27 mouse cellular contexts compared by ENCODE assay signal in genomic region chr19:40978026-40978425, GRCm38 (mm10). TPM values are rescaled to one million over a fixed set of nuclear protein-coding genes. Genes with fewer than 3 reads are reported as not detected.
DNase-seq lines count a peak whose midpoint lies in the region; ATAC-seq and TF ChIP-seq lines count a peak whose summit lies in the region.
"Had no signal": no experiment of that assay in that cellular context is flagged by ENCODE, and none has a peak within 500 bp of the region (broad histone marks: within the 10 kb centered on the region; RNA-seq: fewer than 3 reads in every experiment).

No protein-coding gene starts in this region.

- WGBS in liver, embryonic 13.5 days (ENCODE audit: insufficient replicate concordance) = 64% methylated on average over 5 of the region's 5 CpGs
- WGBS in liver, postnatal 0 days (ENCODE audit: insufficient replicate concordance) = 54% methylated on average over 5 of the region's 5 CpGs

- H3K4me3 ChIP-seq in liver, embryonic 13.5 days (replicated peaks) = no peak overlapping the region
- H3K4me3 ChIP-seq in liver, postnatal 0 days (ENCODE audit: low read depth, low read length) = no peak overlapping the region
- H3K4me3 ChIP-seq in CH12.LX (replicated peaks in 1 of 3; ENCODE audit: low read depth in 2 of 3, low read length in 2 of 3, poor library complexity in 1 of 3) = peak overlapping the region in 2 of 3 experiments; percentile 8 to 14
- H3K4me3 ChIP-seq: forebrain, embryonic 10.5 days; heart, embryonic 15.5 days; left cerebral cortex, adult 2 months; limb, embryonic 15.5 days; stomach, embryonic 15.5 days had no signal

- H3K4me2 ChIP-seq in liver, embryonic 13.5 days = no peak overlapping the region
- H3K4me2 ChIP-seq in liver, postnatal 0 days (ENCODE audit: low read depth, low read length) = no peak overlapping the region
- H3K4me2 ChIP-seq in CH12.LX (ENCODE audit: insufficient read depth, low read depth, poor library complexity, severe bottlenecking) = peak overlapping the region; percentile 81
- H3K4me2 ChIP-seq: heart, embryonic 15.5 days; hindbrain, embryonic 14.5 days; limb, embryonic 15.5 days; midbrain, embryonic 11.5 days; stomach, embryonic 15.5 days had no signal

- H3K36me3 ChIP-seq in liver, embryonic 13.5 days = no peaks in the 10 kb centered on the region
- no peaks in the 10 kb centered on the region for H3K36me3 ChIP-seq in liver, postnatal 0 days (replicated peaks; ENCODE audit: insufficient read depth, low read length)
- H3K36me3 ChIP-seq in CH12.LX (replicated peaks in 1 of 2; ENCODE audit: control insufficient read depth in 1 of 2, insufficient read depth in 1 of 2, low read length in 1 of 2) = peaks cover 11 to 51% of the 10 kb centered on the region in 2 experiments
- H3K36me3 ChIP-seq: forebrain, embryonic 10.5 days; heart, embryonic 15.5 days; limb, embryonic 15.5 days; stomach, embryonic 15.5 days had no signal

- peak overlapping the region; percentile 90 for H3K27ac ChIP-seq in liver, embryonic 13.5 days
- H3K27ac ChIP-seq in liver, postnatal 0 days (ENCODE audit: low read depth) = no peak overlapping the region
- H3K27ac ChIP-seq in CH12.LX (ENCODE audit: insufficient read depth, low read depth) = peak overlapping the region; percentile 93
- H3K27ac ChIP-seq: forebrain, embryonic 10.5 days; heart, embryonic 15.5 days; hindbrain, embryonic 14.5 days; left cerebral cortex, adult 2 months; limb, embryonic 15.5 days; macrophage; stomach, embryonic 15.5 days had no signal

- no peak for TF ChIP-seq CTCF in liver, postnatal 0 days (IDR thresholded peaks at IDR 0.05; ENCODE audit: low read depth)
- TF ChIP-seq CTCF in CH12.LX (conservative IDR thresholded peaks at IDR 0.05 in 1 of 2, IDR thresholded peaks at IDR 0.05 in 1 of 2; ENCODE audit: low read depth in 2 of 2, low read length in 2 of 2) = no peak

- H3K9ac ChIP-seq in liver, embryonic 13.5 days = peak overlapping the region; percentile 60
- H3K9ac ChIP-seq in liver, postnatal 0 days (replicated peaks) = no peak overlapping the region
- peak overlapping the region; percentile 67 for H3K9ac ChIP-seq in CH12.LX (ENCODE audit: insufficient read depth, low read depth)
- H3K9ac ChIP-seq: heart, embryonic 15.5 days; hindbrain, embryonic 14.5 days; limb, embryonic 15.5 days; stomach, embryonic 15.5 days had no signal

- TF ChIP-seq POLR2A in CH12.LX (IDR thresholded peaks at IDR 0.05; ENCODE audit: low read depth, low read length) = peak; percentile 38; the same call in 1 of the 2 replicates

- no peak for TF ChIP-seq EP300 in liver, postnatal 0 days (IDR thresholded peaks at IDR 0.05; ENCODE audit: low read depth)
- peak; percentile 78 for TF ChIP-seq EP300 in CH12.LX (IDR thresholded peaks at IDR 0.05; ENCODE audit: low read length)

- no peak for ATAC-seq in liver, embryonic 13.5 days (ENCODE audit: low read depth)
- ATAC-seq in liver, postnatal 0 days = no peak

- no peaks in the 10 kb centered on the region; the same call in 1 of the 2 replicates for H3K27me3 ChIP-seq in liver, embryonic 13.5 days
- H3K27me3 ChIP-seq in liver, postnatal 0 days (ENCODE audit: insufficient read depth, low read length) = no peaks in the 10 kb centered on the region
- H3K27me3 ChIP-seq in CH12.LX (replicated peaks) = no peaks in the 10 kb centered on the region
- H3K27me3 ChIP-seq: heart, embryonic 15.5 days; limb, embryonic 15.5 days; stomach, embryonic 15.5 days had no signal

- no peak for TF ChIP-seq RAD21 in CH12.LX (IDR thresholded peaks at IDR 0.05; ENCODE audit: low read depth, low read length)

- H3K79me2 ChIP-seq in CH12.LX (replicated peaks; ENCODE audit: control insufficient read depth, extremely low read depth, insufficient read depth, poor library complexity, severe bottlenecking) = peaks cover 98% of the 10 kb centered on the region

- DNase-seq in liver, embryonic 13.5 days = no peak
- DNase-seq in liver, postnatal 0 days = no peak
- DNase-seq in A20 (ENCODE audit: low read depth, low spot score) = peak; percentile 83
- DNase-seq in CH12.LX (ENCODE audit: extremely low read depth) = peak; percentile 86
- DNase-seq in retina, embryonic 14.5 days (ENCODE audit: low spot score) = peak; percentile 17
- DNase-seq in Muller cell, postnatal 12 days (ENCODE audit: inconsistent ontology term) = no peak
- no peak for DNase-seq in adrenal gland, adult (ENCODE audit: inconsistent age in 2 of 2, low spot score in 1 of 2)
- DNase-seq: adrenal gland, postnatal 25 days; cerebellum, adult 11 months; cerebellum, adult 9-11 months; gastrocnemius, postnatal 36 days; heart, postnatal 36 days; kidney, adult 8-10 months; kidney, postnatal 10 days; thymus, postnatal 25 days had no signal

- dilution Hi-C loops in CH12.LX (cut with MboI; ENCODE audit: extremely low pct_ligation_motif_present, extremely low pct_unique_long_range_greater_than_20kb, low sequenced_read_pairs) = no loop called here

- in situ Hi-C loops in CH12.LX (cut with MboI; ENCODE audit: low pct_ligation_motif_present, low pct_unique_long_range_greater_than_20kb, low sequenced_read_pairs) = no loop called here

- H3K4me1 ChIP-seq in liver, embryonic 13.5 days (replicated peaks) = peaks cover 29% of the 10 kb centered on the region
- H3K4me1 ChIP-seq in liver, postnatal 0 days (ENCODE audit: insufficient read depth) = peaks cover 4% of the 10 kb centered on the region; the same call in 1 of the 2 replicates
- H3K4me1 ChIP-seq in CH12.LX (ENCODE audit: control insufficient read depth in 1 of 2, insufficient read depth in 2 of 2) = peaks cover 40 to 85% of the 10 kb centered on the region in 2 experiments
- H3K4me1 ChIP-seq: forebrain, embryonic 10.5 days; heart, embryonic 15.5 days; limb, embryonic 15.5 days; stomach, embryonic 15.5 days had no signal

- no peaks in the 10 kb centered on the region for H3K9me3 ChIP-seq in liver, embryonic 13.5 days (replicated peaks)
- H3K9me3 ChIP-seq in liver, postnatal 0 days (ENCODE audit: low read length) = no peaks in the 10 kb centered on the region
- H3K9me3 ChIP-seq in CH12.LX (replicated peaks; ENCODE audit: low read length) = no peaks in the 10 kb centered on the region
- H3K9me3 ChIP-seq: forebrain, embryonic 10.5 days; heart, embryonic 15.5 days; limb, embryonic 15.5 days; stomach, embryonic 15.5 days had no signal

TF ChIP-seq in CH12.LX, 34 proteins besides CTCF, POLR2A, EP300 and RAD21 (continues in another document):
- TF ChIP-seq USF1 (IDR thresholded peaks at IDR 0.05; ENCODE audit: low read depth, low read length) = no peak
- no peak for TF ChIP-seq ZKSCAN1 (IDR thresholded peaks at IDR 0.05; ENCODE audit: borderline replicate concordance, low read depth, low read length)
- TF ChIP-seq MEF2A (IDR thresholded peaks at IDR 0.05; ENCODE audit: borderline replicate concordance, low read depth, low read length) = peak; percentile 78
- TF ChIP-seq ETS1 (conservative IDR thresholded peaks at IDR 0.05; ENCODE audit: low read depth, low read length) = peak; percentile 82
- no peak; the same call in 1 of the 2 replicates for TF ChIP-seq JUND (conservative IDR thresholded peaks at IDR 0.05; ENCODE audit: low read depth, low read length)
- no peak for TF ChIP-seq NELFE (IDR thresholded peaks at IDR 0.05; ENCODE audit: low read depth, low read length)
- TF ChIP-seq IRF4 (IDR thresholded peaks at IDR 0.05; ENCODE audit: low read depth, low read length) = peak; percentile 72; the same call in 1 of the 2 replicates
- TF ChIP-seq UBTF (IDR thresholded peaks at IDR 0.05; ENCODE audit: low read depth, low read length) = no peak
- TF ChIP-seq CHD2 (IDR thresholded peaks at IDR 0.05; ENCODE audit: low read length) = no peak
- TF ChIP-seq POLR2AphosphoS2 (IDR thresholded peaks at IDR 0.05; ENCODE audit: low read depth, low read length) = no peak
- no peak for TF ChIP-seq E2F4 (IDR thresholded peaks at IDR 0.05; ENCODE audit: insufficient replicate concordance, low read depth, low read length)
- no peak for TF ChIP-seq ZNF384 (IDR thresholded peaks at IDR 0.05; ENCODE audit: low read depth, low read length)
- TF ChIP-seq CHD1 (IDR thresholded peaks at IDR 0.05; ENCODE audit: low read depth, low read length) = no peak
- no peak for TF ChIP-seq HCFC1 (IDR thresholded peaks at IDR 0.05; ENCODE audit: low read depth, low read length)
- TF ChIP-seq BHLHE40 (IDR thresholded peaks at IDR 0.05; ENCODE audit: low read depth, low read length) = peak; percentile 91
- TF ChIP-seq MAX (IDR thresholded peaks at IDR 0.05; ENCODE audit: low read length) = peak; percentile 62
- 0 out of 2 replicates have a peak, but pooled peaks have one; percentile 40 for TF ChIP-seq MAFK (IDR thresholded peaks at IDR 0.05; ENCODE audit: insufficient replicate concordance, low read length)
- TF ChIP-seq USF2 (conservative IDR thresholded peaks at IDR 0.05; ENCODE audit: low read depth, low read length) = no peak
- TF ChIP-seq JUN (IDR thresholded peaks at IDR 0.05; ENCODE audit: insufficient read depth, low read depth, low read length) = 0 out of 2 replicates have a peak, but pooled peaks have one; percentile 6
- TF ChIP-seq KAT2A (IDR thresholded peaks at IDR 0.05; ENCODE audit: insufficient replicate concordance, low read length) = 0 out of 2 replicates have a peak, but pooled peaks have one; percentile 20
- TF ChIP-seq PAX5 (IDR thresholded peaks at IDR 0.05; ENCODE audit: low read length) = no peak
- TF ChIP-seq TCF12 (IDR thresholded peaks at IDR 0.05; ENCODE audit: low read depth, low read length) = peak; percentile 59; the same call in 1 of the 2 replicates
- no peak for TF ChIP-seq GABPA (IDR thresholded peaks at IDR 0.05; ENCODE audit: insufficient replicate concordance, low read depth, low read length)
- TF ChIP-seq MXI1 (IDR thresholded peaks at IDR 0.05; ENCODE audit: low read depth, low read length) = peak; percentile 83
- TF ChIP-seq NRF1 (IDR thresholded peaks at IDR 0.05; ENCODE audit: low read depth, low read length) = no peak
- peak; percentile 83 for TF ChIP-seq MYC (IDR thresholded peaks at IDR 0.05; ENCODE audit: low read depth, low read length)
- TF ChIP-seq TBP (conservative IDR thresholded peaks at IDR 0.05; ENCODE audit: low read depth, low read length) = no peak

RNA-seq across cellular contexts. Expression of gene Blnk, which starts 16.3 kb away (rescaled TPM):
- polyA plus RNA-seq in liver, embryonic 13.5 days (2015; fragmentation: Nextera tagmentation; extraction: Ambion mirVana) = 0.48 and 0.65 TPM in 2 replicates
- polyA plus RNA-seq in liver, postnatal 0 days (2015; fragmentation: Nextera tagmentation; extraction: Ambion mirVana) = 4.9 and 5.4 TPM in 2 replicates
- total RNA-seq in CH12.LX (2012; rRNA removed) (86.8 and 142 TPM in 2 replicates), CH12.LX (2014; rRNA removed) (101 and 108 TPM in 2 replicates)
- polyA plus RNA-seq in CH12.LX (2012; ENCODE audit: insufficient read length, low read depth) = 259 and 284 TPM in 2 replicates

RNA-seq across cellular contexts. Expression of gene Dntt, which starts 51.0 kb away (rescaled TPM):
- 0.06 and 0.07 TPM in 2 replicates for polyA plus RNA-seq in liver, embryonic 13.5 days (2015; fragmentation: Nextera tagmentation; extraction: Ambion mirVana)
- polyA plus RNA-seq in liver, postnatal 0 days (2015; fragmentation: Nextera tagmentation; extraction: Ambion mirVana) = 0.32 and 0.36 TPM in 2 replicates
- total RNA-seq in CH12.LX (2012; rRNA removed) = 0.13 TPM in 1 of 2 replicates, not detected in the other
- not detected in 2 replicates for total RNA-seq in CH12.LX (2014; rRNA removed)
- not detected in 2 replicates for polyA plus RNA-seq in CH12.LX (2012; ENCODE audit: insufficient read length, low read depth)
- total RNA-seq: adrenal gland, postnatal 25 days; heart, postnatal 36 days; left cerebral cortex, adult 2 months; left cerebral cortex, postnatal 36 days had no signal
- polyA plus RNA-seq: forebrain, embryonic 10.5 days; intestine, embryonic 14.5 days; limb, embryonic 15.5 days; lung, embryonic 16.5 days; midbrain, embryonic 11.5 days; small intestine, adult 2 months had no signal

Comparison
In these comparisons a context has a peak if more than half of its experiments do, and no peak if none do; other contexts are left out.
1. DNase-seq: peak in A20 (single experiment), CH12.LX (single experiment) and retina, embryonic 14.5 days (single experiment); none in liver, embryonic 13.5 days (single experiment), liver, postnatal 0 days (single experiment), Muller cell, postnatal 12 days (single experiment) and adrenal gland, adult (0 of 2).
2. H3K4me3 ChIP-seq: peak in CH12.LX (2 of 3); none in liver, embryonic 13.5 days (single experiment) and liver, postnatal 0 days (single experiment).
3. RNA of gene Blnk, which starts 16.3 kb away (polyA plus RNA-seq): 259 to 284 TPM in CH12.LX; 4.9 to 5.4 TPM in liver, postnatal 0 days and 0.48 to 0.65 TPM in liver, embryonic 13.5 days; every median in the first group is over 10 times any median in the second.